Mouse (Mus musculus) liver, embryonic 12.5 days (tissue): ENCODE measurements around the gene Abcc5. TPM values are rescaled to one million over a fixed set of nuclear protein-coding genes. Genes with fewer than 3 reads are reported as not detected.
A peak's percentile ranks its signal among the peaks of the same experiment; 100 is the strongest.
"Not testable (repeated sequence)": the region's sequence is repeated elsewhere in the genome, so short reads cannot be mapped to it uniquely, and the experiment has no call there.

Experiments used
- ATAC-seq: fragments of 200-750 bp; cut with Nextera tagmentation; 2 replicates; pipeline ENCODE4 v1.8.0; 2017; ENCODE audit warnings: moderate number of reproducible peaks, mild to moderate bottlenecking, moderate library complexity
- H3K27ac ChIP-seq: fragments of 300-500 bp; sonication (generic); 2 replicates; pipeline ENCODE4 v1.5.1; 2016; ENCODE audit warnings: mild to moderate bottlenecking
- H3K27me3 ChIP-seq: fragments of 300-500 bp; sonication (generic); replicated peaks from 2 replicates; pipeline ENCODE4 v1.6.1; 2016; ENCODE audit warnings: mild to moderate bottlenecking, moderate library complexity
- H3K36me3 ChIP-seq: fragments of 300-500 bp; sonication (generic); 2 replicates; pipeline ENCODE4 v1.6.1; 2016; ENCODE audit warnings: mild to moderate bottlenecking, moderate library complexity
- H3K4me1 ChIP-seq: fragments of 300-500 bp; sonication (generic); 2 replicates; pipeline ENCODE4 v1.6.1; 2016
- H3K4me2 ChIP-seq: fragments of 300-500 bp; sonication (generic); 2 replicates; pipeline ENCODE4 v1.6.1; 2016; ENCODE audit warnings: mild to moderate bottlenecking, moderate library complexity
- H3K4me3 ChIP-seq: fragments of 300-500 bp; sonication (generic); 2 replicates; pipeline ENCODE4 v1.5.1; 2016; ENCODE audit warnings: mild to moderate bottlenecking, moderate library complexity
- H3K9ac ChIP-seq: fragments of 300-500 bp; sonication (generic); 2 replicates; pipeline ENCODE4 v1.6.1; 2016; ENCODE audit warnings: mild to moderate bottlenecking, moderate library complexity
- H3K9me3 ChIP-seq: fragments of 300-500 bp; sonication (generic); replicated peaks from 2 replicates; pipeline ENCODE4 v1.6.1; 2016; ENCODE audit warnings: mild to moderate bottlenecking, moderate library complexity
- WGBS: fragments of 180-500 bp; shearing (Covaris S2); methylation state at CpG from one replicate; pipeline ENCODE4 v1.1.7; 2016; ENCODE audit not compliant: insufficient replicate concordance; 5-methylcytosine and 5-hydroxymethylcytosine counted together
- polyA plus RNA-seq: library from polyadenylated mRNA; unstranded; fragments of >200 nt; fragmentation: Nextera tagmentation; extraction: Ambion mirVana; gene quantifications from 2 replicates; pipeline ENCODE4 v1.2.1, GENCODE M21; 2016

Gene Abcc5
- polyA plus RNA-seq, 1 experiment from 2014 or later = 28.6 TPM

- H3K9ac ChIP-seq = no peak overlapping the region
- no peak for ATAC-seq
- H3K4me3 ChIP-seq = no peak overlapping the region
- H3K27ac ChIP-seq = no peak overlapping the region
- no peaks in the 10 kb centered on the region for H3K4me1 ChIP-seq
- H3K27me3 ChIP-seq = 0 out of 2 replicates have a peak, but pooled peaks cover 2% of the 10 kb centered on the region
- 67% methylated on average over 1 of the region's 1 CpGs for WGBS
- H3K4me2 ChIP-seq = no peak overlapping the region
- H3K9me3 ChIP-seq = no peaks in the 10 kb centered on the region
- no peaks in the 10 kb centered on the region for H3K36me3 ChIP-seq
These were observed 19.7 kb upstream of the Abcc5 start for GRCm38 (mm10) chr16:20445871-20446270.

DNA sequence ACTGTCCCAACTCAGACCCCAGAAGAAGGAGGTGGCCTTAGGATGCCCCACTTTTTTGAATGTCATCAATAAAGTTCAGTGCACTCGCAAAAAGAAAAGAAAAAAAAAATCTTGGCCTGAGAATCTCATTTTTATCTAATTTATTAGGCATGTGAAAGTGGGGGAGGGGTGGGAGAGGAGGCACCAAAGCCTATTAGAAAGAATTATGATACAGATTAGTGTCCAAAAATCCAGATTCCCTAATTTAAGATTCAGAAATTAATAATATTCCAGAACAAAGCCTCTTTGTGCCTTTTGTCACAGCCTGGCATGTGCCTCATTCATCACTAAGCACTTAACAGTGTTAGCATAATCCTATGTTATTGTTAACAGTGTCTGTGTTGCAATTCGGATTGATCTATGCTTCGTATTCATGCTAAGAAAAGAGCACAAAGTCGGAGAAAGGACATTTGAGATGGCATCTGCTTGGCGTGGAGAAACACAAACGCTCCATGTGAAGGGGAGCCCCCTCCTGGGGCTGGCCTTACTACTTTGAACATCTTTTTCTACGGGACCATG, 18.7 kb upstream of the Abcc5 start:
- Histone ChIP-seq H3K36me3 (no peaks in the 10 kb centered on the region), H3K9me3 (no peaks in the 10 kb centered on the region), H3K4me1 (no peaks in the 10 kb centered on the region), H3K27ac (no peak overlapping the region), H3K9ac (no peak overlapping the region), H3K27me3 (0 out of 2 replicates have a peak, but pooled peaks cover 2% of the 10 kb centered on the region), H3K4me2 (no peak overlapping the region), H3K4me3 (no peak overlapping the region)
- WGBS = 54% methylated on average over 7 of the region's 7 CpGs
- ATAC-seq = no peak

DNA sequence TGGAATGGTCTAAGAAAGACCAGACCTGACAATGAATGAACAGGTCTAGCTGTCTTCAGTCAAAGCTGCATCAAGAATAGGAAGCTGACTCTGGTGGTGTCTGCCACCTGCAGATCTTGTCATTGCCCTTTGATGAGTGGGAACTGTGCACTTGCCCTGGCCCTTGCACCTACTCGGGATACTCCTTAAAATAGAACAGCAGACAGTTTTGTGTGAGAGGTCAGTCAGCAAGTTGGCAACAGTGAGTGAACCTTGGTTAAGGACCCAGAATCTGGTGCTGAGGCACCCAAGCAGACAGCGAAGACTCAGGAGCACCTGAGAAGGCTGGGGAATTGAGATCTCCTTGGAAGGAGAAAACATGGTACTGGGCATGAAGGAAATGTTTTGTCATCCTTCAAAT, 16.7 kb upstream of the Abcc5 start:
- Histone ChIP-seq H3K27me3 (0 out of 2 replicates have a peak, but pooled peaks cover 2% of the 10 kb centered on the region), H3K9me3 (no peaks in the 10 kb centered on the region), H3K4me2 (no peak overlapping the region), H3K36me3 (no peaks in the 10 kb centered on the region), H3K27ac (no peak overlapping the region), H3K9ac (no peak overlapping the region), H3K4me1 (no peaks in the 10 kb centered on the region), H3K4me3 (no peak overlapping the region)
- WGBS = 68% methylated on average over 2 of the region's 2 CpGs
- no peak for ATAC-seq

DNA sequence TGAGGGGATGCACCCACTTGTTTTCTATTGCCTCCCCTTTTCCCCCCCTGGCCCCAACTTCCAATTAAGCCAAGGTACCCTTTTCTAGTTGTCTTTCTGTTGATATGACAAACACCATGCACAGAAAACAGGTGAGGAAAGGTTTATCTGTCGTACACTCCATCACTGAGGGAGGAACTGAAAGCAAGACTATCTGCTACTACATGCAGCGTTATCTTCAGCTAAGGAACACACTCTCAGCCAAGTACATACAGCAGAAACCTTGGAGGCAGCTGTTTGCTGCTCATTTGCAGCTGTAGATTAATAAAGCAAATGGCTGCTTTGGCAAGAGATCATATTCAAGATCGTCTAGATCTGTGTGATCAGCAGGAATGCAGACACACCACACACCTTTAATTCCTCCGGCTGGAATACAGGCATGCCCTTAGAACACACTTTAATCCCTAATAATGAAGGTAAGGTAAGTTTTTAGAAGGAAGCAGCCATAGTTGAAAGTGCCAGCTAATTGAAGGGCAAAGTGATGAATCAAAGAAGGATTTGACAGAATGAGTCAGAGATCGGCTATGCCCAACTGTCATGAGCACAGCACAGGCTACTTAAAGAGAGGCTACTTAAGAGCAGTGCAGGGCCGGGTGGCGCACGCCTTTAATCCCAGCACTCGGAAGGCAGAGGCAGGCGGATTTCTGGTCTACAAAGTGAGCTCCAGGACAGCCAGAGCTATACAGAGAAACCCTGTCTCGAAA, 12.7 kb upstream of the Abcc5 start:
- H3K36me3 ChIP-seq = no peaks in the 10 kb centered on the region
- WGBS = 67% methylated on average over 11 of the region's 11 CpGs
- no peak for ATAC-seq
- no peak overlapping the region for H3K9ac ChIP-seq
- H3K27me3 ChIP-seq = 0 out of 2 replicates have a peak, but pooled peaks cover 2% of the 10 kb centered on the region
- H3K9me3 ChIP-seq = no peaks in the 10 kb centered on the region
- H3K4me2 ChIP-seq = no peak overlapping the region
- H3K4me1 ChIP-seq = no peaks in the 10 kb centered on the region
- H3K27ac ChIP-seq = no peak overlapping the region
- no peak overlapping the region for H3K4me3 ChIP-seq

GRCm38 (mm10) chr16:20438046-20438445, 11.9 kb upstream of the Abcc5 start:
- not testable (repeated sequence) for H3K9ac ChIP-seq, H3K9me3 ChIP-seq, H3K36me3 ChIP-seq, ATAC-seq, H3K27ac ChIP-seq, H3K4me1 ChIP-seq, H3K4me3 ChIP-seq, H3K4me2 ChIP-seq, H3K27me3 ChIP-seq
- 68% methylated on average over 1 of the region's 1 CpGs for WGBS

- H3K4me3 ChIP-seq = no peak overlapping the region
- ATAC-seq = no peak
- 64% methylated on average over 3 of the region's 3 CpGs for WGBS
- H3K9me3 ChIP-seq = no peaks in the 10 kb centered on the region
- H3K27me3 ChIP-seq = no peaks in the 10 kb centered on the region
- H3K4me1 ChIP-seq = no peaks in the 10 kb centered on the region
- no peaks in the 10 kb centered on the region for H3K36me3 ChIP-seq
- H3K4me2 ChIP-seq = no peak overlapping the region
- no peak overlapping the region for H3K27ac ChIP-seq
- no peak overlapping the region for H3K9ac ChIP-seq
These were observed 10.1 kb upstream of the Abcc5 start for GRCm38 (mm10) chr16:20436281-20436680.

- no peak overlapping the region for H3K9ac ChIP-seq
- no peaks in the 10 kb centered on the region for H3K27me3 ChIP-seq
- no peaks in the 10 kb centered on the region for H3K9me3 ChIP-seq
- H3K4me3 ChIP-seq = no peak overlapping the region
- no peak for ATAC-seq
- H3K4me1 ChIP-seq = peaks cover 22% of the 10 kb centered on the region
- no peak overlapping the region for H3K4me2 ChIP-seq
- 62% methylated on average over 5 of the region's 5 CpGs for WGBS
- no peak overlapping the region for H3K27ac ChIP-seq
- no peaks in the 10 kb centered on the region for H3K36me3 ChIP-seq
These were observed 3.1 kb upstream of the Abcc5 start for GRCm38 (mm10) chr16:20429328-20429727.

- Histone ChIP-seq H3K4me2 (no peak overlapping the region), H3K36me3 (no peaks in the 10 kb centered on the region), H3K27ac (no peak overlapping the region), H3K9me3 (no peaks in the 10 kb centered on the region), H3K27me3 (no peaks in the 10 kb centered on the region), H3K9ac (no peak overlapping the region), H3K4me1 (peaks cover 40% of the 10 kb centered on the region), H3K4me3 (no peak overlapping the region)
- no peak for ATAC-seq
- 69% methylated on average over 4 of the region's 4 CpGs for WGBS
These were observed 1.4 kb upstream of the Abcc5 start for GRCm38 (mm10) chr16:20427566-20427965.

DNA sequence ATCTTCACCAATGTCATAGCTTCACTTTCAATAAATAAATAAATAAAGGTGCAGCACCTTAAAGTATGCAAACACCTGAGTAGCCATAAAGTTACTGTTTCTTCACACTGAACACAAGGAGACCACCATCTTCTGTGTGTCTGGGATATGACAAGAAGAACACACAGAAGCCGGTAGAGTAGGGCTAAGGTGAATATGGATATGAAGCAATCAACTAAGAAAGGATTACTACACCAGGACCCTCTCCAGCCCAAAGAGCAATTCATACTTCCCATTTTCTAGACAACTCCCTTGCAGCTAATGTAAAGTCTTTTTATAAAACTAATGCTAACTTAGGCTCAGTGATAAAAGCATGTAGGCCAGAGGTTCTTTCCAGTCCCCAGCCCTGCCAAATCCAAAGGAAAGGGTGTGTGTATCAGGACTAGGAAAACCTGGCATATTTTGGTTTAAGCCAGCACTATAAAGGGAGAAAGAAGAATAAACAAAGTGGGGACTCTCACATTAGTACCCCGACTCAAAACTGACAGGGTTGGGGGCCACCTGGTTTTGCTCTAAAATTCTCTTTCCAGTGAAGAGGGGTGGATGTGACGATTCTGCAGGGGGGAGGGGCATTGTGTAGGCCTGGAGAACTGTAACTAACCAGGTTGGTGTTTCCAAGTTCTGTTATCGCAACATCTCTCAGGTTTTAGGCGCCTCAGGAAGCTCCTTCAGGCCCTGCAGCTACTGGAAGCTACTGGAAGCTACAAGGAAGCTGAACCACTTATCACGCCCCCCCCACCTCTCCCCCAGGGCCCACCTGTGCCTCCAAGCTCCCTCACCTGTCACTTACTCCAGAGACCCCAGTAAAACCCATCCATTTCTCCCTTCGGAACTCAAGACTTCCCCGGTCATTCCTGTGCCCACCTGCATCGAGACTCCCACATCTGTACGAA, 1.2 kb downstream of the Abcc5 start:
- 24% methylated on average over 10 of the region's 10 CpGs for WGBS
- H3K9ac ChIP-seq = peak overlapping the region; percentile 83
- H3K36me3 ChIP-seq = peaks cover 20% of the 10 kb centered on the region
- H3K4me3 ChIP-seq = peak overlapping the region; percentile 82
- H3K4me1 ChIP-seq = peaks cover 50% of the 10 kb centered on the region
- peak overlapping the region; percentile 90 for H3K27ac ChIP-seq
- H3K9me3 ChIP-seq = no peaks in the 10 kb centered on the region
- H3K27me3 ChIP-seq = no peaks in the 10 kb centered on the region
- H3K4me2 ChIP-seq = peak overlapping the region; percentile 89
- ATAC-seq = no peak

DNA sequence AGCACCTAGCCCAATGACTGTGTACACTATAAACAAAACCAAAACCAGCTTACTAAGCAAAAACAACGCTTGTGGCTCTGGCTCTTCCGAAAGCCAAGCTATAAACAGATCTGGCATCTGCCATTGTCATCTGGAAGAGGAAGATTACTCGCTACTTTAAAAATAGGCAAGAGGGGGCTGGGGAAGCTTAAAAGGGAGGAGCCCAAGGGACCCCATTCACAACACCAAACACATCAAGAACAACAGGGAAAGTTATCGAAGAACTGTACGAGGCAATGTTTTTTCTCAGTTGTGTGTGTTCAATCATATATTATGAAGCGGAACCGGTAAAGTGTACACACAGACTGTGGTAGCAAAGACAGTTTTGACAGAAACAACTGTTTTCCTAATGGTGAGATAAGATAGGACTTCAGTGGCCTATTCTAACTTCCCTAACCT, 1.9 kb downstream of the Abcc5 start:
- Histone ChIP-seq H3K4me2 (peak overlapping the region; percentile 89), H3K36me3 (peaks cover 27% of the 10 kb centered on the region), H3K4me3 (peak overlapping the region; percentile 82), H3K4me1 (peaks cover 50% of the 10 kb centered on the region), H3K27ac (peak overlapping the region; percentile 90), H3K27me3 (no peaks in the 10 kb centered on the region), H3K9ac (peak overlapping the region; percentile 83), H3K9me3 (no peaks in the 10 kb centered on the region)
- WGBS = 15% methylated on average over 7 of the region's 7 CpGs
- ATAC-seq = peak; percentile 9; the same call in 1 of the 2 replicates

- no peak for ATAC-seq
- 44% methylated on average over 6 of the region's 6 CpGs for WGBS
- Histone ChIP-seq H3K36me3 (peaks cover 38% of the 10 kb centered on the region), H3K27me3 (no peaks in the 10 kb centered on the region), H3K4me1 (peaks cover 50% of the 10 kb centered on the region), H3K9me3 (no peaks in the 10 kb centered on the region), H3K4me3 (peak overlapping the region; percentile 82), H3K9ac (0 out of 2 replicates have a peak overlapping the region, but pooled peaks have one; percentile 7), H3K4me2 (peak overlapping the region; percentile 89), H3K27ac (peak overlapping the region; percentile 90)
These were observed 3.1 kb downstream of the Abcc5 start for GRCm38 (mm10) chr16:20422938-20423730.
